Mouse (Mus musculus): ENCODE data around the gene Lmx1a.

Lmx1a gene

GRCm38 (mm10) chr1:167689232-167689261, at the start of gene Lmx1a:
Gene Lmx1a (plus strand): TSS chr1:167689237.
- DNase-seq (ENCODE audit: extremely low spot score, low read depth, low spot score): no peak

GRCm38 (mm10) chr1:167644866-167645537, 44.0 kb upstream of the Lmx1a start:
- DNase-seq (ENCODE audit: extremely low spot score, low read depth, low spot score): no peak

GRCm38 (mm10) chr1:167648670-167649069, 40.4 kb upstream of the Lmx1a start:
- DNase-seq (ENCODE audit: extremely low spot score, low read depth, low spot score): no peak

GRCm38 (mm10) chr1:167649122-167649633, 39.9 kb upstream of the Lmx1a start:
- DNase-seq (ENCODE audit: extremely low spot score, low read depth, low spot score): no peak

DNA sequence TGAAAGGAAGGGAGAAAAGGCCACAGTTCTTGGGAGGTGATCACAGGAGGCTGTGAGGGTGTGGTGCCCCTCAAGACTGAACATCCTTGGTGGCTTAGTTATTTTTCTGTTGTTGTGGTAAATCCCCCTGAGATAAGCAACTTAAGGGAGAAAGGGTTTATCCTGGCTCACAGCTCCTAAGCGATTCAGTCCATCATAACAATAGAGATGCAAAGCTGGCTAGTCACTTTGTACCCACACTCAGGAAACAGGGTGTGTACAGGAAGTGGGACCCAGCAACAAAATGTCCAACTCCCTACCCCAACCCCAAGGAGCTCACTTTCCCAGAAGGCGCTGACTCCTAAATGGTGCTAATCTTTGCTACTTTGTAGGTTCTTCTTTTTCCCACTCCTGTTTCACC, 36.7 kb upstream of the Lmx1a start:
- no peak for DNase-seq (ENCODE audit: extremely low spot score, low read depth, low spot score)

GRCm38 (mm10) chr1:167659065-167659464, 30.0 kb upstream of the Lmx1a start:
- DNase-seq (ENCODE audit: extremely low spot score, low read depth, low spot score): no peak

DNA sequence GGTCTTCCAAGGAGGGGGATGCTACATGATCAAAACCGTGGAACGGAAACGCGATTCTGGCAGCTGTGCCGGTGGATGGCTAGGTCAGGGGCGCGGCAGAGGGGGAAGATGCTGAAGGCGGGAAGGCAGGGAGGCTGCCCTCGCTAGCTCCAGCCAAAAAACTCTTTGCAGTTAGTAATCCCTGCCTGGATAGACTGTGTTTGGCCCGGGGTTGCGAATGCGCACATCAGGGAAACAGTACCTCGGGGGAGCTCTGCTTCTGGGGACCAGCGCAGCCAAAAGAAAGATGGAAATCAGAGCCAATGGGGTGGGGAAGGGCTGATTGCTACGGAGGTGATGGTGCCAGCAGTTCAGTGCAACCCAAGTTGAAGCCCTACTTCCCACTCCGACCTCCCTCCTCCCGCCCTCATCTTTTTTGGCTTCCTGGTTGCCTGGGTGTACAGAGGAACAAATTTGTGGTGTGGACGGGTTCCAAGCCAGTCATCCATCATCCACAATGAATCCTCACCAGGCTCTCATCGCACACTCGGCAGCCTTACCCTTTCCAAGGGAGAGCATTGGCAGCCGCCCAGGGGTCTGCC, 28.4 kb upstream of the Lmx1a start:
- DNase-seq (ENCODE audit: extremely low spot score, low read depth, low spot score): no peak

GRCm38 (mm10) chr1:167661123-167661522, 27.9 kb upstream of the Lmx1a start:
- DNase-seq (ENCODE audit: extremely low spot score, low read depth, low spot score): no peak

GRCm38 (mm10) chr1:167663136-167663535, 25.9 kb upstream of the Lmx1a start:
- DNase-seq (ENCODE audit: extremely low spot score, low read depth, low spot score): no peak

GRCm38 (mm10) chr1:167669796-167670195, 19.2 kb upstream of the Lmx1a start:
- DNase-seq (ENCODE audit: extremely low spot score, low read depth, low spot score): no peak

DNA sequence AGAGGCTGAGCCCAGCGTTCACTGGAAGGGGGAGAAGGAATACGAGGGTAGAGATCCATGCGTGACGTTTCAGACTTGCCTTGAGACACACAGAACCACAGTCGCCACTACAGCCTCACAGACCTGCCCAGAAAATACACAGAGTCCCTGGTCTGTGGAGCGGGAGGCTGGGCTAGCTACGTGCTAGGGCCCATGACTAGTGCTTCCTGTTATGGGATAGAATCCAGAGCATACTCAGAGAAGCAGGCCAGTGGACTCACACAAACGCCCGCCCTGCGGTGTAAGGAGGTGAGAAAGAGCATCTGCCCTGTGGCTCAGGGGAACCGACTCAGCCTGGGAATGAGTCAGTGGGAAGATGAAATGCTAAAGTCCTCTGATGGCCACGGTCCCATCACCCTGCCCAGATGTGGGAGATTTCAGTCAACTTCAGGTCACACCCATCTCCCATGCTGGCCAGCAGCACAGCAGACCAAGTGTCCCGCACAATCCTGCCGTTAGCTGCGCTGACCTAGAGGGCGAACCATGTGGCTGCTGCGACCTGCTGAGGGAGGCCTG, 16.5 kb upstream of the Lmx1a start:
- DNase-seq (ENCODE audit: extremely low spot score, low read depth, low spot score): no peak

DNA sequence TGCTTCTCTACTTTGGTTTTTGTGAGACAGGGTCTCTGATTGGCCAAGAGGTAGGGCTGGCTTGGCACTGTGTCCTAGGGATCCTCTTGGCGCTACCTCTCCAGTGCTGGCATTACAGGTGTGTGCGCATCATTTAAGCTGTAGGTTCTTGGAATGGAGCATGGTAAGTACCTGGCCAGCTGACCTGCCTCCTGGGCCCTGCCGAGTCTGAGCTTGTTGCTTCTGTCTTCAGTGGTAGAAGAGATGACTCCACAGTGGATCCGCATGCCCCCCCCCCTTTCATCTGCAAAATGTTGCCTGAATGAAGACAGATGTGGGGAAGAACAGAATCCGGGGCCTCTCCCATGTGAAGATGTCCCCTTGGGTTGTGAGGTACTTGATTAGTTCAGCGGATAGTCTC, 10.0 kb upstream of the Lmx1a start:
- DNase-seq (ENCODE audit: extremely low spot score, low read depth, low spot score): no peak

GRCm38 (mm10) chr1:167688001-167688346, 1.1 kb upstream of the Lmx1a start:
- DNase-seq (ENCODE audit: extremely low spot score, low read depth, low spot score): no peak

GRCm38 (mm10) chr1:167688347-167689231, 448 bp upstream of the Lmx1a start:
- DNase-seq (ENCODE audit: extremely low spot score, low read depth, low spot score): no peak

DNA sequence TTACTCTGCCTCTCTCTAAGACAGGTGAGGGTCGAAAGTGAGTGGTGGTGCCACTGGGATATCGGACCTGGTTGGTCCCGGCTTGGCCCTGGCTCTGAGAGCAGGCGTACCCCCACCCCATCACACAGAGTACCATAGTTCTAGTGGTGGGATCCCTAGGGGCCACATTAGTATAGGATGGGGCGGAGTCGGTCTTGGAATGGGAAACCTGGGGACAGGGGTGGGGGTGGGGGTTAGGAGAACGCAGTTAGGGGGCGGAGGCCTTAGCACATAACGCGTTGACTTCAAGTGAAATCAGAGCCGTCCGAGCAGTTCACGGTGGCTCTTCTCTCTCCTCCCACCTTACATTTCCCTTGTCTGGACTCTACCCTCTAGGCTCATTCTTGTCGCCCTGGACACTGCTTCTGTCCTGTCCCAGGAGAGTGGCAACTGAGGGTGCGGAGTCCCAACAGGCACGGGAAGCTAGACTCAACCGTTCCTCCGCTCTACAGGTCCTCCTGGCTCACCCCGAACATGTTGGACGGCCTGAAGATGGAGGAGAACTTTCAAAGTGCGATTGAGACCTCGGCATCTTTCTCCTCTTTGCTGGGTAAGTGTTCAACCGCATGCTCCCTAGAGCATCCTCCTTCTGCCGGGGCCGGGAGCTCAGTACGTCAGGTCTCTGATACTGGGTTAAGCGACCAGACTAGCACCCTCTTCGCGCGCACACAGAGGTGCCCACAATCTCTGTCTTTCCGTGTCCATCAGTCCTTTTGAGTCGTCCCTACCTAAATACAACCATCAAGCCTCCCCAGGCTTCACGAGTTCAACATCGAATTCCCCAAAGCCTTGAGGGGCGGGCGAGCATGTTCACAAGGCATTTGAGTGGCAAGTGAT, 463 bp downstream of the Lmx1a start:
- no peak for DNase-seq (ENCODE audit: extremely low spot score, low read depth, low spot score)

- DNase-seq (ENCODE audit: extremely low spot score, low read depth, low spot score): no peak
Measured at GRCm38 (mm10) chr1:167690138-167690710, 1.2 kb downstream of the Lmx1a start.

DNA sequence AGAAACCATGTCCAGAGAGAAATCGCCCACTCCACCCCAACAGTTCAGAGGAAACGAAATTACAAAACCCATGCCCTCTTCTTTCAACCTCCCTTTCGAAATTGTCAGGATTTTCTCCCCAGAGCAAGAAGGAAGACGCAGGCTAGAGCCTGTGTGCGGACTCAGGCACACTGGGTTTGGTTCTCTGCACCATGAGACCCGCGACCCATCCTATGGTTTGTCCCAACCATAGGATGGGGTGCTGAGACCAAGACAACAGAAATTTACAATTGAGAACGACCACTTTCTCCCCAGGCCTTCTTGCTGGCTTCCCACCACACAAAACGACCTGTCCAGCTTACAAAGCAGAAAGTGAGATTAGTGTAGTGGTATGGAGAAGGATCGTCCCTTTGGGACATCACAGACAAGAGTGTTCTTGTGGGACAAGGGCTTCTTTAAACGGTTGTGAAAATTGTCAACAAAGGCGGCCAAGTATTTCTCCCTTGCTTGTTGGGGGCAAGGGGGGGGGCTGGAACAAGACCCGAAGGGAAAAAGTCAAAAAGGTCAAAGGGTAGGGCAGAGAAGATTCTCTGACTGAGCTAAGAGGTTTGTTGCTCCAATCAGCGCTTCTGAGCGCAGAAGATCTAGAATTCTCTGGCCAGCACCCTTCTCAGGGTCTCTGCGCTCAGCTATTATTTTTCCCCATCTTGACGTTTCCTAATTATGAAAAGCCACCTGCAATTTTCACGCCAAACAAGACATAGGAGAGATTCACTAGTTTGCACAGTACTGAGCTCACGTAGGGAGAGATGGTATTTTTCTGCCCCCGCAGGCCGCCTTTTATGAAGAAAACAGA, 1.9 kb downstream of the Lmx1a start:
- no peak for DNase-seq (ENCODE audit: extremely low spot score, low read depth, low spot score)

GRCm38 (mm10) chr1:167691911-167692682, 3.1 kb downstream of the Lmx1a start:
- DNase-seq (ENCODE audit: extremely low spot score, low read depth, low spot score): no peak

DNA sequence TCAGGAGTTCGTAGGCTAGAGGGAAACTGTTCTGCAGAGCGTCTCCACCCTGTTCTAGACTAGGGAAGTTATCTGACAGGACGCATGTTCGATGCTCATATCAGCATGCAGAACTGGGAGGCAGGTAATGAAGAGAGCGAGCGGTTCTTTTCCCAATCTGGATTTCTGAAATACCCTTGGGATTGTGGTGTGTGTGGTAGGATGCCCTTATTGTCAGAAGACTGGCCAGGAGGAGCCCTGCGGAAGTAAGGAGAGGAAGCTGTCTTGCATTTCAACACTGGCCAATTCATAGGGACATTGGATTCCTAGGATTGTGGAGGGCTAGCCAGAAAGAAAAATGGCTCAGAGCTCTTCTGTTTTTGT, 3.6 kb downstream of the Lmx1a start:
- no peak for DNase-seq (ENCODE audit: extremely low spot score, low read depth, low spot score)

All from hindlimb bud, embryonic 11.5 days (tissue).